Mouse (Mus musculus): ENCODE data around the gene Vim. TPM values are rescaled to one million over a fixed set of nuclear protein-coding genes. Genes with fewer than 3 reads are reported as not detected.

Gene Vim
- polyA plus RNA-seq, 1 experiment = 3,430 TPM

DNA sequence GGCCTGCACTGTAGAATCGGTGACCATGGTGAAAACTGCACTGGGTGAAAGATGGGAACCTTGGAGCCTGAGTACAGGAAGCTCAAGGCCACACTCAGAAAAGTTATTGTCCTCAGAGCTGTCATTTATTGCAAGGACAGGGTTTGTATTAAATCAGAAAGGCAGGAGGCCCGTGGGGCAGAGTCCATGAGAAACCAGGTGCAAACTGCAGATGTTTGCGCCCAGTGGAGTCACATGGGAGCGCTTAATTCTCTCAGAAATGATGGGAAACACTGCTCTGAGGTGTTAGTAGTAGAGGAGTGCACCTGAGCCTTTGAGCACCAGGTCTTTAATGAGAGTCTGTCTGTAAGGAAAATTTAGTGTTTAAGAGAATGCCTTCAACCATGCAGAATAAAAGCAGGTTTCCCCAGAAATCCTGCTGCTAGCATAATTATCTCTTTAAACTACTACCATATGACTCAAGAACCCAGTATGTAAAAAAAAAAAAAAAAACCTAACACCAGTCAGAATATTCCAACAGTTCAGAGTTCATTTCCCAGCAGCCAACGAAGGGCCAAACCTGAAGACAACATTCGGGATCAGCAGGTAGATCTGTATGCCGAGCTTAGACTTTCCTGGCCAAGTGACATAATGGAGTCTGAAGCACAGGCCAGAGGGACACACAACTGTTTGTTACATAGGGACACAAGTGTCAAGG is 56.6 kb downstream of the Vim start:
- TF ChIP-seq CTCF (IDR thresholded peaks at IDR 0.05; ENCODE audit: borderline replicate concordance, insufficient read depth, low read length) (no peak), POLR2A (IDR thresholded peaks at IDR 0.05; ENCODE audit: low read depth, low read length) (no peak)
- Histone ChIP-seq H3K4me1 (ENCODE audit: control insufficient read depth, insufficient read depth, low read length) (no peaks in the 10 kb centered on the region), H3K4me3 (ENCODE audit: insufficient read depth, low read length) (no peak overlapping the region), H3K27ac (ENCODE audit: insufficient read depth, low read length) (no peak overlapping the region)

Other genes starting within 250 kb of the Vim start
- gene Cubn, start 82.1 kb upstream of the Vim start, polyA plus RNA-seq (2011; ENCODE audit: insufficient read length, low read depth, missing spikeins) = 0.81 and 1.2 TPM in 2 replicates
- 7.9 and 14.3 TPM in 2 replicates for gene Trdmt1, start 29.3 kb upstream of the Vim start, polyA plus RNA-seq (2011; ENCODE audit: insufficient read length, low read depth, missing spikeins)
- gene St8sia6, start 220.1 kb downstream of the Vim start, polyA plus RNA-seq (2011; ENCODE audit: insufficient read length, low read depth, missing spikeins) = 0.20 and 0.21 TPM in 2 replicates

All from embryonic fibroblast, embryonic 13.5 days (primary cell).